Mouse (Mus musculus) neural tube, embryonic 14.5 days (tissue): Measurements from ENCODE around the gene Ankrd13a. TPM values are rescaled to one million over a fixed set of nuclear protein-coding genes. Genes with fewer than 3 reads are reported as not detected.
A peak's percentile ranks its signal among the peaks of the same experiment; 100 is the strongest.

Experiments used
- ATAC-seq: fragments of 200-750 bp; cut with Nextera tagmentation; 2 replicates; pipeline ENCODE4 v1.8.0; 2017; ENCODE audit warnings: low read depth, mild to moderate bottlenecking, moderate TSS enrichment, moderate library complexity
- H3K27ac ChIP-seq: fragments of 300-500 bp; sonication (generic); 2 replicates; pipeline ENCODE4 v1.5.1; 2014; ENCODE audit warnings: low read depth, mild to moderate bottlenecking, control low read depth, low read length, moderate library complexity, mixed read lengths
- H3K27me3 ChIP-seq: fragments of 300-500 bp; sonication (generic); 2 replicates; pipeline ENCODE4 v1.6.1; 2014; ENCODE audit warnings: low read length; ENCODE audit not compliant: control insufficient read depth, insufficient read depth
- H3K36me3 ChIP-seq: fragments of 300-500 bp; sonication (generic); 2 replicates; pipeline ENCODE4 v1.6.1; 2014; ENCODE audit warnings: low read length, mixed read lengths; ENCODE audit not compliant: control insufficient read depth, insufficient read depth
- H3K4me1 ChIP-seq: fragments of 300-500 bp; sonication (generic); 2 replicates; pipeline ENCODE4 v1.6.1; 2014; ENCODE audit warnings: low read length; ENCODE audit not compliant: control insufficient read depth, insufficient read depth
- H3K4me2 ChIP-seq: fragments of 300-500 bp; sonication (generic); 2 replicates; pipeline ENCODE4 v1.6.1; 2014; ENCODE audit warnings: mild to moderate bottlenecking, low read depth, low read length, control low read depth
- H3K4me3 ChIP-seq: fragments of 300-500 bp; sonication (generic); 2 replicates; pipeline ENCODE4 v1.5.1; 2014; ENCODE audit warnings: low read depth, low read length, control low read depth, mixed read lengths
- H3K9ac ChIP-seq: fragments of 300-500 bp; sonication (generic); replicated peaks from 2 replicates; pipeline ENCODE4 v1.6.1; 2014; ENCODE audit warnings: low read depth, mild to moderate bottlenecking, control low read depth, low read length, mixed read lengths
- H3K9me3 ChIP-seq: fragments of 300-500 bp; sonication (generic); 2 replicates; pipeline ENCODE4 v1.6.1; 2016; ENCODE audit warnings: low read length; ENCODE audit not compliant: control insufficient read depth
- WGBS: fragments of 180-500 bp; shearing (Covaris S2); extraction: QIAGEN DNeasy Blood & Tissue Kit; methylation state at CpG from one replicate; pipeline ENCODE4 v1.1.7; 2014; 5-methylcytosine and 5-hydroxymethylcytosine counted together
- polyA plus RNA-seq: library from polyadenylated mRNA; unstranded; fragments of >200 nt; fragmentation: Nextera tagmentation; extraction: Ambion mirVana; gene quantifications from 2 replicates; pipeline ENCODE4 v1.2.1, GENCODE M21; 2014

Ankrd13a gene
- polyA plus RNA-seq, 1 experiment from 2014 or later, result 38.8 TPM

DNA sequence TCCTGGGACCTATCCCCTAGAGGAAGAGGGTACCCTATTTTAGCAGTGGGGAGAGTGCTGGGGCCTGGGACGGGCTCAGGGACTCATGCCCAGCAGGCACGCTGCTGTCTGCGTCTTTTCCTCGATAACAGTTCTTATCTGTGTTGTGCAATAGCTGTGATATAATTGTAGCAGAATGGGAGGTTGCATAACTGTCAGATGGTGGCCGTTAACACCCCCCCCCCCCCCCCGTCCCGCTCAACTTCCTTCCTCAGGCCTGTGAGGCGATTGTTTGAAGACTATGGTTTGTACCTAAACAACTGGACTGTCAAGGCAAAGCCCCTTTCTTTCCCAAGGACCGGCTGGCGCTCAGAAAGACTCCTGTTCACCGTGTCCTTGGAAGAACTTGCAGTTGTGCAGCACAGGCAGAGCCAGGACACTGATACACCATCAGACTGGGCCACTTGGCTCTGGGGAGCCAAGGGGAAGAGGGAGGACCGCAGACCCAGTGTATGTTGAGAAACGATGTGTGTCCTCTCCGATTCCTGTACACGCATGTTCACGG lies 10.2 kb downstream of the Ankrd13a start:
- Histone ChIP-seq H3K4me1 (0 out of 2 replicates have a peak, but pooled peaks cover 3% of the 10 kb centered on the region), H3K4me2 (no peak overlapping the region), H3K9me3 (no peaks in the 10 kb centered on the region), H3K36me3 (peaks cover 12% of the 10 kb centered on the region), H3K27me3 (no peaks in the 10 kb centered on the region), H3K4me3 (no peak overlapping the region), H3K27ac (no peak overlapping the region), H3K9ac (no peak overlapping the region)
- WGBS, result 85% methylated on average over 16 of the region's 16 CpGs
- no peak for ATAC-seq

- no peak overlapping the region for H3K9ac ChIP-seq
- H3K4me3 ChIP-seq, result no peak overlapping the region
- no peaks in the 10 kb centered on the region for H3K27me3 ChIP-seq
- 0 out of 2 replicates have a peak, but pooled peaks cover 3% of the 10 kb centered on the region for H3K4me1 ChIP-seq
- H3K4me2 ChIP-seq, result no peak overlapping the region
- no peak for ATAC-seq
- 78% methylated on average over 5 of the region's 5 CpGs for WGBS
- H3K36me3 ChIP-seq, result peaks cover 12% of the 10 kb centered on the region
- H3K27ac ChIP-seq, result no peak overlapping the region
- no peaks in the 10 kb centered on the region for H3K9me3 ChIP-seq
Observed at GRCm38 (mm10) chr5:114785196-114785595, 10.7 kb downstream of the Ankrd13a start.

DNA sequence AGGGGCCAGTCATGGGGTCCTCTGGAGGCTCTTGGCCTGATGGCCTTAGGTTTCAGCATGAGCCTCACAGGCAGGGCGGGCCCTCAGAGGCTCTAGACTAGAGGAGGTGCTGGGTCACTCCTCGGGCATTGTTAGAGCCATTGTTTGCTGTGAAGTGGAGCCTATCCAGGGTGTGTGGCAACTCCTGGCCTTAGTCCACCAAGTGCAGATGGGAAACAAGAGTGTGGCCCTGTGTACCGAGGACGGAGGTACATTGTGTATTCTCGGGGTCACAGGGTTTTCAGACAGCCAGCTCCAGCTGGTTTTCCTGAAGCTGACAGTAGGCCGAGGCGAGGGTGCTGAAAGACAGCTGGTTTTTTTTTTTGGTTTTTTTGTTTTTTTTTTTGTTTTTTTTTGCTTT lies 18.8 kb downstream of the Ankrd13a start:
- H3K27me3 ChIP-seq, result no peaks in the 10 kb centered on the region
- H3K27ac ChIP-seq, result no peak overlapping the region
- 80% methylated on average over 7 of the region's 7 CpGs for WGBS
- no peak overlapping the region for H3K4me3 ChIP-seq
- H3K4me2 ChIP-seq, result no peak overlapping the region
- no peak overlapping the region for H3K9ac ChIP-seq
- no peaks in the 10 kb centered on the region for H3K9me3 ChIP-seq
- ATAC-seq, result no peak
- H3K4me1 ChIP-seq, result peaks cover 7% of the 10 kb centered on the region; the same call in 1 of the 2 replicates
- peaks cover 37% of the 10 kb centered on the region for H3K36me3 ChIP-seq

DNA sequence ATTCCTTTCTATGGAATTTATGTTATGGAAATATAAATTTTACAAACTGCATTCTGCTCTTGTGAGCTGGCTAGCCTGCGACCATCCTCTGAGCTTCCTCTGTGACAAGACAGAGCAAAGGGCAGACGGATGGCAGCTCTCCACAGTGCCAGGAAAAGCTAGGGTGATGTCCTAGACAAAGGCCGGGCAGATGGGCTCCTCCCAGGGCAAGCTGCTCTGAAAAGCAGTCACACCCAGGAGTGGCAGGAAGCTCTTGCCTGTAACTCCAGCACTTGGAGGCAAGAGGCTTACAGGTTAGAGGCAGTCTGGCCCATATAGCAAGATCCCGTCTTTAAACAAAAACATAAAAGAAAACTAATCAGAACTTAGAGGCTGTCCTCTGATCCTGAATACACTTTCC lies 20.1 kb downstream of the Ankrd13a start:
- 62% methylated on average over 4 of the region's 4 CpGs for WGBS
- no peaks in the 10 kb centered on the region for H3K27me3 ChIP-seq
- H3K4me3 ChIP-seq, result no peak overlapping the region
- 0 out of 2 replicates have a peak overlapping the region, but pooled peaks have one; percentile 21 for H3K9ac ChIP-seq
- ATAC-seq, result no peak
- peaks cover 42% of the 10 kb centered on the region for H3K36me3 ChIP-seq
- H3K4me1 ChIP-seq, result peaks cover 7% of the 10 kb centered on the region; the same call in 1 of the 2 replicates
- H3K27ac ChIP-seq, result no peak overlapping the region
- no peaks in the 10 kb centered on the region for H3K9me3 ChIP-seq
- H3K4me2 ChIP-seq, result no peak overlapping the region

DNA sequence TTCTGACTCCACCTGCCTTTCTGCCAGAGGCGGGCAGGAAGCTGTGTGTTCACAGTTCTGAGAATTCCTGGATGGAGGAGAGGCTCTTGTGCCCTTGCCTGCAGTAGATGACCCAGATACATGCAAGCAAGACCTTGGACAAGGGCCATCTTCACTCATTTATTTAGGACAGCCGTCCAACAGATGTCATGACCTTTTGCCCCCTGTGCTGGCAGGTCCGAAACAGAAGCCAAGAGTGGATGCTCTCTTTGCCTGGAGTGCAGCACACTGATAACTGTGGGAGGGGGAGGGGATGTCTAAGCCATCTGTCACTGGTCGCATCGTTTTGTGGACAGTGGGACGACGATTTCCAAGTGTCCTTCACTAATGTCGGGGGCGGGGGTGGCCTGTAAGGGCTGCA lies 20.8 kb downstream of the Ankrd13a start:
- no peak for ATAC-seq
- Histone ChIP-seq H3K4me2 (no peak overlapping the region), H3K9me3 (no peaks in the 10 kb centered on the region), H3K9ac (0 out of 2 replicates have a peak overlapping the region, but pooled peaks have one; percentile 21), H3K4me1 (peaks cover 7% of the 10 kb centered on the region; the same call in 1 of the 2 replicates), H3K36me3 (peaks cover 46% of the 10 kb centered on the region), H3K27me3 (no peaks in the 10 kb centered on the region), H3K27ac (no peak overlapping the region), H3K4me3 (no peak overlapping the region)
- WGBS, result 25% methylated on average over 9 of the region's 9 CpGs

DNA sequence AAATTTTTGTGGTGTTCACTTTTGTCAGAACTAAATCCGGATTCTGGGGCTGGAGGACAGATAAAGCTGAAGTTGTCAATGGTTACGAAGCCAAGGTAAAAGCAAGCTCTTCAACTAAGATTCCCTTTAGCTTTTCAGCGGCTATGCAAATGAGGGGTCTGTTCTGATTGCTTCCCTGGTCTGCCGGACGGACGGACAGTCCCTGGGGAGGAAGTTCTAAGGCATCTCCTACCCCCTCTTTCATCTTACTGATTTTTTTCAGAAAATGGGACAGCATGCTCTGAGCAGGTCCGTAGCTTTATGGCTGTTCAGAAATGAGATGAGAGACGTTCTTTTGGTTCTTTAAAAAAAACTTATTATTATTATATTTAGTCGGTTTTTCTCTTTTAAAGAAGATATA lies 21.2 kb downstream of the Ankrd13a start:
- H3K9ac ChIP-seq, result no peak overlapping the region
- no peak for ATAC-seq
- peaks cover 50% of the 10 kb centered on the region for H3K36me3 ChIP-seq

DNA sequence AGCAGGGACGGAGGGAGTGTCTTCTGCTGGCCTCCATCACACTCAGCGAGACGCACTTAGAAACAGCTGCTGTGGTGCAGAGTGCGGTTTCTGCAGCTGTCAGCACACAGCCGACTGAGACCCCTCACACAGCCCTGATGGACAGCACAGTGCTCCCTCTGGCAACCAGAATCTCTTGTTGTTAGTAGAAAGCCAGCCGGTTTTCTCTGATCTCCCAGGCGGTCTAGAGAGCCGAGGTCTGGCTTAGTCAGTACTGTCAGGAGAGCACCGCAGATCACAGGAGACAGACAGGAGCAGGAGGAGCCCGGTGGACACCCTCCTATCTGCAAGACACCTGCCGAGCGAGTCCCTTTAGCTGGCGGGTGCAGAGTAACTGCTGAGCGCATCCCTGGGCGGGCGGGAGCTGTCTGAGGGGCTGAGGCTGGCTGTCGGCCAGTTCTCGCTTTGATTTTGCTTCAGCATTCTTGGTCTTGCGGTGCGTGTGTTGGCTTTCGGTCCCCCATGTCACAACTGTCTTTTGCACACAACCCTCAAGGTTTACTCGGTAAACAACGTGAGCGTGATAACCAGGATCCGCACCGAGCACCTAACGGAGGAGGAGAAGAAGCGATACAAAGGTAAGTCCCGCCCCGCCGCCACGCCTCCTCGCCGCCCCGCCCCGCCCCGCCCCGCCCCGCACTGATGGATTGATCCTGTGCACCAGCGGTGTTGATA lies 22.0 kb downstream of the Ankrd13a start:
- peak; percentile 70; the same call in 1 of the 2 replicates for ATAC-seq
- 3% methylated on average over 40 of the region's 40 CpGs for WGBS
- Histone ChIP-seq H3K9me3 (no peaks in the 10 kb centered on the region), H3K9ac (peak overlapping the region; percentile 28; the same call in 1 of the 2 replicates), H3K27me3 (no peaks in the 10 kb centered on the region), H3K4me3 (peak overlapping the region; percentile 27), H3K4me1 (peaks cover 7% of the 10 kb centered on the region; the same call in 1 of the 2 replicates), H3K4me2 (peak overlapping the region; percentile 51), H3K36me3 (peaks cover 44% of the 10 kb centered on the region), H3K27ac (peak overlapping the region; percentile 80)

More for the DNA sequence above, 21.2 kb downstream of the Ankrd13a start:
- no peak overlapping the region for H3K27ac ChIP-seq
- WGBS, result 54% methylated on average over 9 of the region's 9 CpGs
- H3K9me3 ChIP-seq, result no peaks in the 10 kb centered on the region
- no peak overlapping the region for H3K4me2 ChIP-seq
- H3K4me1 ChIP-seq, result peaks cover 7% of the 10 kb centered on the region; the same call in 1 of the 2 replicates
- no peaks in the 10 kb centered on the region for H3K27me3 ChIP-seq
- H3K4me3 ChIP-seq, result no peak overlapping the region

GRCm38 (mm10) chr5:114797253-114797652 lies 22.8 kb downstream of the Ankrd13a start:
- ATAC-seq, result no peak
- Histone ChIP-seq H3K27me3 (no peaks in the 10 kb centered on the region), H3K9ac (no peak overlapping the region), H3K9me3 (no peaks in the 10 kb centered on the region), H3K36me3 (peaks cover 44% of the 10 kb centered on the region), H3K27ac (no peak overlapping the region), H3K4me3 (no peak overlapping the region), H3K4me1 (peaks cover 7% of the 10 kb centered on the region; the same call in 1 of the 2 replicates), H3K4me2 (no peak overlapping the region)
- 80% methylated on average over 8 of the region's 8 CpGs for WGBS

- H3K36me3 ChIP-seq, result peaks cover 40% of the 10 kb centered on the region
- WGBS, result 89% methylated on average over 11 of the region's 11 CpGs
- H3K4me3 ChIP-seq, result no peak overlapping the region
- H3K4me2 ChIP-seq, result no peak overlapping the region
- H3K9ac ChIP-seq, result no peak overlapping the region
- no peaks in the 10 kb centered on the region for H3K9me3 ChIP-seq
- no peaks in the 10 kb centered on the region for H3K27me3 ChIP-seq
- no peak for ATAC-seq
- H3K4me1 ChIP-seq, result peaks cover 7% of the 10 kb centered on the region; the same call in 1 of the 2 replicates
- no peak overlapping the region for H3K27ac ChIP-seq
Observed at GRCm38 (mm10) chr5:114799848-114800247, 25.4 kb downstream of the Ankrd13a start.
